Mouse (Mus musculus): ENCODE results near the gene Stom.

DNA sequence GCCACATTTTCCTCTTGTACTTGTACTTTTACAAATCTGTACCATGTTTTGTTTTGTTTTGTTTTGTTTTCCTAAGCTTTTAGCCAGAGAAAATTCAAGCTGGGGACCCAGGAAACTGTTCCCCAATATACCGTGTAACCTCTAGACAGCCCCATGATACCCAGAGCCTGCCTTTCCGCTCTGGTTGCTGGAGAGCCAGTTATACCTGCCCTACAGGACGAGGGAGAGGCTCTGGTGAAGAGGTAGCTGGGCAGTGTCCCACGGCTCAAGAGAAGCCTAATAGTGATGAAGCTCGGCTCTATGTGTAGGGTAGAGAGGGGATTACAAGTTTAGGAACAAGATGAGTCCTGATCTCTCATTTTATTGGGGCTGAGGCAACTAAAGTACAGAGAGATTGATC, 51.6 kb downstream of the Stom start:
- no peak for TF ChIP-seq HCFC1 (IDR thresholded peaks at IDR 0.05; ENCODE audit: borderline replicate concordance, insufficient read depth, low read length)
- TF ChIP-seq MAFK (IDR thresholded peaks at IDR 0.05; ENCODE audit: insufficient read depth, low read depth, low read length) = no peak
- no peak for TF ChIP-seq ZC3H11A (IDR thresholded peaks at IDR 0.05; ENCODE audit: borderline replicate concordance, low read depth, low read length)
- TF ChIP-seq ZNF384 (IDR thresholded peaks at IDR 0.05; ENCODE audit: low read depth, low read length) = no peak
- TF ChIP-seq CHD2 (IDR thresholded peaks at IDR 0.05; ENCODE audit: low read depth, low read length) = no peak
